Mouse (Mus musculus): Measurements from ENCODE around the gene Ttyh1.
A peak's percentile ranks its signal among the peaks of the same experiment; 100 is the strongest.
"Not testable (repeated sequence)": the region's sequence is repeated elsewhere in the genome, so short reads cannot be mapped to it uniquely, and the experiment has no call there.

The Ttyh1 gene

DNA sequence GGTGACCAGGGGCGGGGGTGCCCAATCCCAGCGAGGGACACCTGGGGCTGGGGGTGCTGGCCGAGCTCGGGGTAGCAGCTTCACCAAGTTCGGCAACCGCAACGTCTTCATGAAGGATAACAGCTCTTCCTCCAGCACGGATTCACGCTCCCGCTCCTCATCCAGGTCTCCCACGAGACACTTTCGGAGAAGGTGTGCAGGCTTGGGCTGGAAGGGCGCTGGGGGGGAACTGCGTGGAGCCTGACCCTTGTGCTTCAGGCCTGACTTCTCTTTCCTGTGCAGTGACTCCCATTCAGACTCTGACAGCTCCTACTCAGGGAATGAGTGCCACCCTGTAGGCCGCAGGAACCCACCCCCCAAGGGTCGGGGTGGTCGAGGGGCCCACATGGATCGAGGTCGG lies 24.3 kb downstream of the Ttyh1 start:
- DNase-seq (ENCODE audit: low spot score): no peak

DNA sequence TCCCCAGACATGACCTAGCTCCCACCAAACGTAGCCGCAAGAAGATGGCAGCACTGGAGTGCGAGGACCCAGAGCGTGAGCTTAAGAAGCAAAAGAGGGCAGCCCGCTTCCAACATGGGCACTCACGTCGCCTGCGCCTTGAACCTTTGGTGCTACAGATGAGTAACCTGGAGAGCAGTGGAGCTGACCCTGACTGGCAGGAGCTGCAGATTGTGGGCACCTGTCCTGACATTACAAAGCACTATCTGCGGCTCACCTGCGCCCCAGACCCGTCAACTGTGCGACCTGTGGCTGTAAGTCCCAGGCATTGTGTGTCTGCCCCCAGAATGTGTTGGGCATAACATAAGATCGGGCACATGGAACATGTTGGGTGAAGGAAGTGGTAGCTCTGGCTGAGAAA lies 24.8 kb downstream of the Ttyh1 start:
- DNase-seq (ENCODE audit: low spot score): no peak

DNA sequence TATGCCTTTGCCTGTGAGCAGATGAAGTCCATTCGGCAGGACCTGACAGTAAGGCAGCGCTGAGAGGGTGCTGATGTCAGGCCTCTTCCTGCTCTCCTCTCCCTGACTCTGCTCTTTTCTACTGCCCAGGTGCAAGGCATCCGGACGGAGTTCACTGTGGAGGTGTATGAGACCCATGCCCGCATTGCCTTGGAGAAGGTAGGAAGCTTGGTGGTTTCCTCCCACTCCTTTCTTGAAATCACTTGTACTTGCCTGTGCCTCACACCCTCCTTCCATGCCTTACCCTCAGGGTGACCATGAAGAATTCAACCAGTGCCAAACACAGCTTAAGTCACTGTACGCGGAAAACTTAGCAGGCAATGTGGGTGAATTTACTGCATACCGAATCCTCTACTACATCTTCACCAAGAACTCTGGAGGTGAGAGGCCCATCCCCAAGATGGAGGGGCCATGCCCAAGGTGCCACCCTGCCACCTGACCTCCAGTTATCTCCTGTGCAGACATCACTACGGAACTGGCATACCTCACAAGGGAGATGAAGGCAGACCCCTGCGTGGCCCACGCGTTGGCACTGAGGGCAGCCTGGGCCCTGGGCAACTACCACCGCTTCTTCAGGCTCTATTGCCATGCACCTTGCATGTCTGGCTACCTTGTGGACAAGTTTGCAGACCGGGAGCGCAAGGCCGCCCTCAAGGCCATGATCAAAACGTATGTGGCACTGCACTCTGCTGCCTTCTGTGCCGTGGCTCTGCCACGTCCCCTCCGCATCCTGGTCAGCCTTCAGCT lies 25.8 kb downstream of the Ttyh1 start:
- DNase-seq (ENCODE audit: low spot score): no peak

DNA sequence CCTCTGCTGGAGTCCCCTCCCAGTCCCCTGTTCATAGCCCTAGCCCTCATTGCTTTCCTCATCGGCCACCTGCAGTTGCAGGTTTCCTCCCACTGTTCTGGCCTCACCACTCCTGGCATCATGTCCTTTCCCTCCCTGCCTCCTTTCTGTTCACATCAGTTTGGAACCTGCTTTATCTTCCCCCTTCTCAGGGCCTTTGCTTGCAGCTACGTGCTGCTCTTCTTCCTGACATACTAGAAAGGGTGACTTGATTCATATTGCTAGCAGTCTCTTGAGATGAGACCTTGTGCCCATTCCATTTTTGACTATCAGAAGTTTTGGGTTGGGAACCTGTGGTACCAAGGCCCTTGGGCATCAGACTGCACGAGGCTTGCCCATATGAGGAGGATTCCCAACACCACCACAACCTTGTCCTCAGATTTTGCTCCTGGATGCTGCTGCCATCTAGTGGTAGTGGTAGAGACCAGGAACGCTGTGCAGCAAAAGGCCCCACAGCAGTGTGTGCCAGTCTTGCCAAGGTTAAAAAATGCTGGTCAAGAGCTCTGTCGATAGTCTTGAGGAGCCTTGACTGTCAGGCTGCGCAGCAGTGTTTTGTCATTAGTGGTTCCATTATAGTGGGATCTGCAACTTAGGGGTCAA lies 26.5 kb downstream of the Ttyh1 start:
- peak; percentile 44 for DNase-seq (ENCODE audit: low spot score)

DNA sequence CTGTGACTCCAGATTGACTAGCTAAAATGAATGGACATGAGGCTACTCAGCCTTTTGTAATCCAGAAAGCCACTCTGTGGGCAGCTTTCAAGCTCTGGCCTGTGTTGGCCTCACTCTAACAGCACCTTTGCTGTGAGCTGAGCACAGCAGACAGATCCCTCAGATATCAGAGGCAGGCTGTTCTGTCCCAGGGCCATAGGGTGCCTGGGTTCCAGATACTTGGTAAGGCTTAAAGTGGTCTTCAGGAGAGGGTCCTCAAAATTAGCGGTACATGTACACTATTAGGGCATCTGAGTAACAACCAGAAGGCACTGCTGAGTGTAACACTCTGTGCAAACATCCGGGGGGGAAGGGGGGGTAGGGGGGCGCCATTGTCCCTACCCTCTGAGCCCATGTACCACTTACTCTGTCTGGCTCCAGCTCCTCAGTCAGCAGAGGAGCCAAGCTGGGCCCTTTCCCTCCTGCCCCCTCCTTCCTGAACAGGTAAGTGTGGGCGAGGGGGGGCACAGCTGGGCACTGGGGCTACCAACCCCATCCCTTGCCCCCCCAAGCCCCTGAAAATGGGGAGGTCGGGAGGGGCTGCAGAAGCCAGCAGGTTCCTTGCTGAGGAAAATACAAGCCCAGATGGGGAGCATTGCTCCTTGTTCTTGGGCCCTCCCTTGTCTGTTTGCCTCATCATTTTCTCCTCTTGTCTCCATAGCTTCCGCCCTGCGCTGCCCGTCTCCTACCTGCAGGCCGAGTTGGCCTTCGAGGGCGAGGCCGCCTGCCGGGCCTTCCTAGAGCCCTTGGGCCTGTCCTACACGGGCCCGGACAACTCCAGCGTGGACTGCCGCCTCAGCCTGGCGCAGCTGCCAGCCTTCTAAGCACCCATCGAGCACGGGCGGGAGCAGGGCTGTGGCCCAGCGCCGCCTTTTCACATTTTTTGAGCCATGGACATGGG lies 27.3 kb downstream of the Ttyh1 start:
- no peak for DNase-seq (ENCODE audit: low spot score)

DNA sequence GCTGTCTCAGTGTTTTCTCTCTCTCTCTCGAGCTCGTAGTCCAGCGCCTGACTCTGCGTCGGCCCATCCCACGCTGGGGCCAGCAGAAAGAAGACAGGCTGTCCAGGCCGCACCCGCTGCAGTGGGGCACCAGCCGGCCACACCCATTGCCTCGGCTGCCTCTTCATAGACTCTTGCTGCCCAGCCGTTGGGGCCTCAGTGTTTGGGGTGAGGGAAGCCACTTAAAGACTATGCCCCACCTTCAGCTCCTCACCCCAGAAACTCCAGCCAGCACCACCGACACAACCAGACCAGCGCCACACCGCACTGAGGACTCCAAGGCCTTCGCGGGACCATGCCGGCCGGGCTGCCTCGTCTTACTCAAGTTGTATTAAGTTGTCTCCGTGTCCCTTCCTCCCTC lies 28.2 kb downstream of the Ttyh1 start:
- DNase-seq (ENCODE audit: low spot score): no peak

DNA sequence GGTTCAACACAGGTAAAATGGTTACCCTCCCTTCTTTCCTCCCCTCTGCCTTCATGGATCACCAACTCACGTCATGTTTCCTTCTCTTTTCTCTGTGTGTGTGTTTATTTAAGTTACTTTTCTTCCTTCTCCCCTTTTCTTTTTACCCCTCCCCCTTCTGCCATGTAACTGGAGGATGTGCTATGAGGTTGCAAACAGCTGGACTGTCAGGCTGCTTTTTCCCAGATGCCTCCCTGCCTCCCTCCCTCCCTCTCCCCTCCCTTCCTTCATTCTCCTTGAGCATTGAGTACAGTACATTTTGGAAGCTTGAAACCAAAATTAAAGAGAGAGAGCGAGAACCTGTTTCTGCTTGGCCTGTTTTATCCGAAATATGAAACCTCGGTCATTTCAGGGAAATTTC lies 28.6 kb downstream of the Ttyh1 start:
- no peak for DNase-seq (ENCODE audit: low spot score)

DNA sequence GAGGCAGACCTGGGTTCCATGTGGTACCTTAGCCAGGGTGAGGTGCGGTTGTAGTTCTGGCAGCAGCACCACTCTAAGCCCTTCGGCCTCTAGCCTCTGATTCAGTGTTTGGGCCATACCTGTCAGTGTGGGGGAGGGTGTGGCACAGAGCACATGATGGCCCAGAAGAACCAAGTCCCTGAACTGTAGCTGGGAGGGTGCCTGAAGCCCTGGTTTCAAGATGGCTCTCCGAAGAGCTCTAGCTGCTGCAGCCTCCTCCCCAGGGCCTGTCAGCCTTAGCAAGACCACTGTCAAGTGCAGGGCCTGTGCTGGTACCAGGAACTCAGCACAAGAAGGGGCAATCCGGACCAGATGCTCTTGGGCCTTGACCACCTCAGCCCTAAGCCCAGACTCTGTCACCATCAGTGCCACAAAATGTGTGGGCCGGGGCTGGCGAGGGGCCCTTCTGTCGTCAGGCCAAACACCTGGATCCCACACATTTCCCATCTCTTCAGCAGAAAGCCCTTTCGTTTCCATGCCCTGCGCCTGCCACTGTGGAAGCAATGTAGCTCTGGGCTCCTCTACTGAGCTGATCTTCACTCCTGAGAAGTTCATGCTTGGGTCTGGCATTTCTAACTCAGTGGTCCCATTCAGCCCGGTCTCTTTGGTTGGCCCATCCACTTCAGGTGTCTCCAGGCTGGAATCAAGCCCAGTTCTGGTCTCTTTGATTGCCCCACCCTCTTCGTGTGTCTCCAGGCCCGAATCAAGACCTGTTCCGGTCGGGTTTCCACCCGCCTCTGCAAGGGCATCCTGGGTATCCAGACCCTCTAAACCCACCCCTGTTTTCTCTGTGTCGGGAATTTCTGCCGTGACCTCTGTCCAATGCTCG lies 29.4 kb downstream of the Ttyh1 start:
- no peak for DNase-seq (ENCODE audit: low spot score)

DNA sequence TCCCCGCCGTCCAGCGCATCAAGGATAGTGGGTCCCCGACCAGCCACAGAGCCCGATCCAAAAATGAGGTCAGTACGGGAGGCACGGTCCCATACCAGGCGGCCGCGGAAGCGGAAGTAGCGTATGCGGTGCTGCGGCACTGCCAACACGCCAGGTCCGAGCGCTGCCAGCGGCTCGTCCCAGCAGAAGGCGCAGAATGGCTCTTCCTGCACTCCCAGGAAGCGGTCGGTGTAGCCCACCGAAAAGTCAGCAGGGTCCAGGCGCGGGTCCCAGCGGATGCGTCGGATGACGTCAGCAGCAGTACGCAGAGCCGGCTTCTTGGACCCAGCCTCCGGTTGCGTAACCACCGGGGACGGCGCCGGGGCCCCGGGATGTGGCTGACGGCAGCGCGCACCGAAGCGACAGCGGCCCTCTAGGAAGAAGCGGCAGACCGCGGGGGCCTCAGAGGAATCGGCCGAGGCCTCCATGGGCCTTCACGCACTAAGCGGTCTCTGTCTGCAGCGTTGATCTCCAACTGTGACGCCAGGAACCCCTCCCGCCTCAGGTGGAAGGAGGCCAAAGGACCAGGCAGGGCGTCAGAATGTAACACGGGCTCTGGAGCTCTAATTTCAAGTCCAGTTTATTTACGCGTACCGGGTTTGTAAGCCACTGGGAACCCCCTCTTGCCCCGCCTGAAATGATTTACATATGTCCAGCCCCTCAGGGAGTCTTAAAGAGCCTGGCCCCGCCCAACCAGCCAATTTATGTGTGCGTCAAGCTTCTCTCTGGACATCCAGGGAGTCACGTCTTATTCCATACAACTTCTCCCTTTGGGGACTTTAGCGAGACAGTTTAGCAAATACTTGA lies 30.2 kb downstream of the Ttyh1 start:
- DNase-seq (ENCODE audit: low spot score): peak; percentile 79

DNA sequence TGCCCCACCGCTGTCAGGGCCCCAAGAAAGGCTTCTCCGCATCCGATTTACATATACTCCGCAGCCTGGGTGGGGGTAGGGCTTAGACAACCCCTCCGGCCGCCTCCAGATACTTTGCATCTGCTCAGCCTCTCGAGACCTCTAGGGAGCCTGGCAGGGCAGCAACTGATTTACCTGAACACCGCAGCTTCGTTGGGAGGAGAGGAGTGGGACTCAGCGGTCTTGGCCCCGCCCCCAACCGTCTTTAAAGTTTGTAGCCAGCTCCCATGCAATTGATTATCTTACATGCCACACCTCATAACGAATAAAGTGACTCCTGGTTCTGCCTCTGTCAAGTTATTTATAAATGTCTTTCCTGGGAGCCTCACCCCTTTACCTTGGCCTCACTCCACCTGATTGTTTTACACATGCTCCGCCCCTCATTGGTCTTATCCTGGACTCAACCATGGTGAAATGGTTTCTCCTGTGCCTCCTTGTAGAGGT lies 30.9 kb downstream of the Ttyh1 start, which contains the start of gene Leng9:
Gene Leng9 (minus strand): TSS at position 316 of the 483 bp plus-strand sequence.
- DNase-seq (ENCODE audit: low spot score): peak; percentile 45

DNA sequence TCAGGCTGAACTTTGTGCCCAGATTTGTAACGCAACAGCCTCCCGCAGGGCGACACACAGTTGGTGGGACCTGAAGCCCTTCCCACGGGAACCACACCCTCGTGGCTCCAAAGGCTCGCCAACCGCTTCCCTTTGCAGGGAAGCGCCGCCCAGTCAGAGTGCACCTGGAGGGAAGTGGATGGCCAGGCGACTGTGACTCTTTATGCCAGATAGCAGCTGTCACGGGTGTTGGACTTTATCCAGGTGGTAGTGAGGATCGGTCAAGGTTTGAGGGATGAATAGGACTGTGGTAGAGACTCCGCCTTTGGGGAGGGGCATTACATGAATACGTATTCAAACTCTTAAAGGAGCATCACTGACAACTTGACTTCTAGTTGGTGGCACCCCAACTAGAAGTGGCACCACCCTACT lies 31.6 kb downstream of the Ttyh1 start:
- DNase-seq (ENCODE audit: low spot score): no peak

DNA sequence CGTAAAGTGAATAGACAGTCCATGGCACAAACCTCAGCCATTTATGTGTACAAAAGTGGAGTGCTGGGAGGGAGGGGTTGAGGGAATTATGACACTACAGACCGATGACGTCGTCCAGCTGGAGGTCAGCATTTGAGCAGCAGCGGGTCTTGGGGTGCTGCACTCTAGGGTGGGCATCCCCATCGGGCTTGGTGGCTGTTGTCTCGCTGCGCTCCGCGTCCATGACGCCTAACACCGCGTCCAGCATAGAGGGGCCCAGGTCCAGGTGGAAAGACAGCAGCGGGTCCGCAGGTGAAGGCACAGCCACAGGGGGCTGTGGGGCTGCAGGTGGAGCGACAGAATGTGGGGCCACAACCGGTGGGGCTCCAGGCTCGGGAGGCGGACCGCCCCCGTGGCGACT lies 32.0 kb downstream of the Ttyh1 start:
- DNase-seq (ENCODE audit: low spot score): no peak

DNA sequence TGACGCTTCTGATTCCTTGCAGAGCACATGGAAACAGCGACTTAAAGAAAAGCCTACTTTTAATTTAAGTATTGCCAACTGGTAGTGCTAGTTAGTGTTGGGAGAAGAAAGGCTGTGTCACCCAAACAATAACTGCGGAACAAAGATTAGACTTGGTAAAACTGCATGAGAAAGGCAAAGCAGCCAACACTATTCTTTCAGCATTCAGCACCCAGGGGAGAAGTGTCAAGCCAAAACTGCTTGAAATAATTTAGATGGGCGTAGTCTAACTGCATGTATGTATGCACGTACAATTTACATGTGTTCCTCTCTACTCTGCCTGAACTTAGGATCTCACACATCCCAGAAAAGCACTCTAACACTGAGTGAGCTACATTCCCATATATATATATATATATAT lies 35.1 kb downstream of the Ttyh1 start:
- DNase-seq (ENCODE audit: low spot score): no peak

DNA sequence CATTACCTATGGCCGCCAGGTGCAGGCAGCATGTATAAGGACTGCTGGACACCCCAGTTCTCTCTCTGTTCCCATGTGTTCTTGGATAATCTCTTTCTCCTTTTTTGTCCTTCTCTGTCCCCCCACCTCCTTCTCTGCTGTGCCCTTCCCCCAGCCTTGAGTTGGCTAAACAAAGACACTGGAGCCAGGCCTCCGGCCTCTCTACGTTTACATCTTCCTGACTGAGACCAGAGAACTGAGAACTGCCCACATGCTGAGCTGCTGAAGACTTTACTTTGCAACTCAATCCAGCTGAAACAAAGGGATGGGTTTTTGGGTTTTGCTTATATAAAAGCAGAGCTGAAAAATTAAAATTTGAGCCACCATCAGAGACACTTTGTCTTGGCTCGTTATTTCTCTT lies 35.8 kb downstream of the Ttyh1 start:
- no peak for DNase-seq (ENCODE audit: low spot score)

DNA sequence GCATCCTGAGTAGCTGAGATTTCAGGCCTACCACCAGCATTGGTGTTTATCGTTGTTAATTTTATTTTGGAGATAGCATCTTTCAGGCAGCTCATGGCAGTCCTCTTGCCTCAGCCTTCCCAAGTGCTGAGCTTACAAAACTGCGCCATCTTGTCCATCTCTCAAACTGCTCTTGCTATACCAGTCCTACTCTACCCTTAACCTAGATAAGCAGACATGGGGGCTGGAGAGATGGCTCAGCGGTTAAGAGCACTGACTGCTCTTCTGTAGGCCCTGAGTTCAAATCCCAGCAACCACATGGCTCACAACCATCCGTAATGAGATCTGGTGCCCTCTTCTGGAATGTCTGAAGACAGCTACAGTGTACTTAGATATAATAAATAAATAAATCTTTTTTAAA lies 42.4 kb downstream of the Ttyh1 start:
- DNase-seq (ENCODE audit: low spot score): not testable (repeated sequence)

DNA sequence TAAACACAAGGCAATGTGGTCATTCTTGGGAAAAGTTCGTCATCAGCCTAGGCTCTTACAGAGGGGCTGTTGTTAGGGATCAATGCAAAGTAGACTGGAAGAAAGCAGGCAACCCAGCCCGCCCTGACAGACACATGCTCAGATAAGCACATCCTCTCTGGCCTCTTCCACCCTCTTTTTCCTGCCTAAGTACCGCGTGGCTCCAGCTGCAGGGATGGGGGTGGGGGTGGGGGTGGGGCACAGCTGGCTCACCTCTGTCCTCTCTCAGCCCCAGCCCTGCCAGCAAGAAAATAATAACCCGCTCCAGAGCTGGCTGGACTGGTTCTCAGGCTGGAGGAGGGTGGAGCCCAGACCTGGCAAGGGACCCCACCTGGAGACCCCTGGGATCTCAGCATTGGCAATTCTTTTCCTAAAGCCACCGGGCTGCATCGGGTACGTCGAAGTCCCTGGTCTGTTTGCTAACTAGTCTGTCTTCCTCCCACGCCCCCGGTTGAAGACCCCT lies 44.4 kb downstream of the Ttyh1 start:
- no peak for DNase-seq (ENCODE audit: low spot score)

DNA sequence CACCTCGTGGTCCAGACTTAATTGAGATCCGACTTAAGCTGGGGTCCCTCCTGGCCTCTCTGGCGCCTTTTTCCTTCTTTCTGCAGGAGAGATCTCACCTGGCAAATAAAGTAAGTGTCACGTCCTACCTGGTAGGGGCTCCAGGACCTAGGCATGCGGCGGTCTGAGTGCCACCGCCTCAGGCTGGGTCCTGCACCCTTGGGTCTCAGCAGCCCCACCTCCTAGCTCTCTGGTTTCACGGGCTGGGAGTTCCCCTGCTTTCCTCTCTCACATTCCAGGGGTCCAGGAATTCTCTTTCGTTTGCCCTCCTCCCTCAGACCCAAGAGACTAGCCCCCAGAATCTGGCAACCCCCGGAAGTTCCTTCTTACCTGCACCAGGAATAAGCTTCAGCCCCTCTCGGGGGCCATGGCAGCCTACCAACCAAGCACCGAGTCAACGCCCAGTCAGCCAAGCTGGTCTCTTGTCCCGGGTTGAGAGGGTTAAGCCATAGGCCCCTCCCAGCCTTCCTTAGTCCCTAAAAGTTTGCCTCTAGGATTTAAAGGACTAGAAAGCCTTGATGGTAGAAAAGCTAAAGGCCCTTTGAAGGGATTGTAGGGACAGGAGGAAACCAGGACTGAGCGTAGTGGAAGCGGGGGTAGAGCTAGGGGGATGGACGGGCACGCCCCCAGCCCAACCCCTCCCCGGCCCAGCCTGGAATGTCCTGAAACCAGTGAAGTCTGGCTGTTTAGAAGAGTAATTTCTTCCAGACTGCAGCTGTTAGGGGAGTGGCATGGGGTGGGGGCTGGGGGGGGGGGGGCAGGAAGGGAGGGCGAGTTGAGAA lies 45.1 kb downstream of the Ttyh1 start, which contains the start of gene Cdc42ep5:
Gene Cdc42ep5 (minus strand): TSS at position 771 of the 821 bp plus-strand sequence.
- DNase-seq (ENCODE audit: low spot score): no peak

DNA sequence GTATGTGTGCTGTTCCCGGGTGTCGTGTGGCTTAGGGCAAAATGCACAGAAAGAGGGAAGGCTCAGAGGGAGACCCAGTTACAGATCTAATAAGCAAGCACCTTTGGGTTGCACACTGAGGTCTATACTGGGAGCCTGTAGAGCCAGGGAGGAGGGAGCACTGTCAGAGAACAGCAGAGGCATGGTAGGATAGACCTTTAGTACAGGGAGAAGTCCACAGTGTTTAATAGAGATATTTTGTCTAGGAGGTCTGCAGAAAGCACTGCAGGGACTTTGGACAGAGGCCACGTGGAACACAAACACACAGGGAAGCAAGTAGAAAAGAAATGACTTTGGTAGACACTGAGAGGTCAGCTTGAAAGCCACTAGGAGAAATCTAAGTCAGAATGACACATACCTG lies 46.1 kb downstream of the Ttyh1 start:
- DNase-seq (ENCODE audit: low spot score): no peak

DNA sequence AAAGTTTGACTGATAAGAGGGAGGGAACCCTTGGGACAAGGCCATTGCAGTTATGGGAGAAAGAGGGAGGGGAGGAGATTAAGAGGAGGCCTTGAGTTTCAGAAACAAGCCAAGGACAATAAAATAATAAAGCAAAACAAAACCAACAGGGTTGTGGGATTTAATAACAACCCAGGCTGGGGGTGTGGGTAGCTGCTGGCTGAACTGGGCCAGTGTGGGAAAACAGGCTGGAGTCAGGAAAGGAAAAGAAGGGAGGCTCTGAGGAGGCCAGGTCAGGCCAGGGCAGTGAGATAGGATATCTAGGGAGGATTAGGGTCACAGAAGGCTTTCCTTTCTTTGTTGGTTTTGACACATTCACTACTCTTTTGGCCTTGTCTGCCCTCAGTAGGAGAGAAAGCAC lies 47.9 kb downstream of the Ttyh1 start:
- no peak for DNase-seq (ENCODE audit: low spot score)
